ENCODE assay signal across 28 mouse cellular contexts in the genomic region with DNA sequence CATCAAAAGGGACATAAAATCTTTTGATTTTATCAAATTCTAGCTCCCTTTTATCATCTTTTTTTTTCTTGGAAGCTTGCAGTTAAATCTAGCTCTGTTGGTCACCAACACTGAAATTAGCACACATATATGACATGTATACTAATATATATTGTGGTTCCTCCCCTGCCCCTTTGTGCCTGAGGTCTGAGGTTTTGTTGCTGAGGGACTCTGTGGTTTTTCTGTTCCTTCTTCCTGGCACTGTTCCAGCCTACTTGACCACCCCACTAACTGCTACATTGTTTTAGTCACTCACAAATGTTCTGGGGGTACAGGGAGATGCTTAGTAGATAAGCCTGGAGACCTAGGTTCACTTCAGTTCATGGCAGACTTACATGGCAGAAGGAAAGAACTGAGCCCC.
DNase-seq lines count a peak whose midpoint lies in the region; ATAC-seq and TF ChIP-seq lines count a peak whose summit lies in the region.
"Had no signal": no experiment of that assay in that cellular context is flagged by ENCODE, and none has a peak within 500 bp of the region (broad histone marks: within the 10 kb centered on the region; RNA-seq: fewer than 3 reads in every experiment).

No protein-coding gene starts in this region.

- no peaks in the 10 kb centered on the region for H3K27me3 ChIP-seq in intestine, embryonic 16.5 days (replicated peaks; ENCODE audit: control insufficient read depth, insufficient read depth, low read length)
- no peaks in the 10 kb centered on the region for H3K27me3 ChIP-seq in forebrain, postnatal 0 days (ENCODE audit: insufficient read depth, low read length)
- H3K27me3 ChIP-seq in hindbrain, embryonic 16.5 days (replicated peaks; ENCODE audit: control insufficient read depth, insufficient read depth, low read length): no peaks in the 10 kb centered on the region
- H3K27me3 ChIP-seq: CH12.LX; embryonic facial prominence, embryonic 12.5 days; forebrain, embryonic 12.5 days; Patski had no signal

- H3K9ac ChIP-seq in intestine, embryonic 16.5 days (ENCODE audit: low read depth, low read length): no peak overlapping the region
- H3K9ac ChIP-seq in forebrain, postnatal 0 days: no peak overlapping the region
- no peak overlapping the region for H3K9ac ChIP-seq in hindbrain, embryonic 16.5 days (ENCODE audit: low read depth, low read length)
- H3K9ac ChIP-seq: embryonic facial prominence, embryonic 12.5 days; forebrain, embryonic 12.5 days had no signal

- H3K4me1 ChIP-seq in intestine, embryonic 16.5 days (ENCODE audit: control insufficient read depth, insufficient read depth, low read length): 0 out of 2 replicates have a peak, but pooled peaks cover 3% of the 10 kb centered on the region
- no peaks in the 10 kb centered on the region for H3K4me1 ChIP-seq in forebrain, postnatal 0 days (ENCODE audit: insufficient read depth)
- H3K4me1 ChIP-seq in hindbrain, embryonic 16.5 days (ENCODE audit: control insufficient read depth, insufficient read depth, low read depth, low read length): no peaks in the 10 kb centered on the region
- H3K4me1 ChIP-seq: embryonic facial prominence, embryonic 10.5 days had no signal

- no peak for TF ChIP-seq CTCF in forebrain, postnatal 0 days (IDR thresholded peaks at IDR 0.05; ENCODE audit: low read depth)

- no peaks in the 10 kb centered on the region for H3K36me3 ChIP-seq in intestine, embryonic 16.5 days (ENCODE audit: control insufficient read depth, insufficient read depth, low read length)
- H3K36me3 ChIP-seq in forebrain, postnatal 0 days (ENCODE audit: insufficient read depth): no peaks in the 10 kb centered on the region
- no peaks in the 10 kb centered on the region for H3K36me3 ChIP-seq in hindbrain, embryonic 16.5 days (ENCODE audit: control insufficient read depth, insufficient read depth, low read length)
- H3K36me3 ChIP-seq: embryonic facial prominence, embryonic 10.5 days; embryonic facial prominence, embryonic 12.5 days; forebrain, embryonic 12.5 days; G1E had no signal

- ATAC-seq in granulocyte monocyte progenitor cell, adult 5-6 weeks (replicated peaks; ENCODE audit: poor library complexity, severe bottlenecking): peak; percentile 78
- ATAC-seq in megakaryocyte, adult 5-6 weeks (ENCODE audit: poor library complexity, severe bottlenecking): 0 out of 2 replicates have a peak, but pooled peaks have one; percentile 24
- ATAC-seq in intestine, embryonic 16.5 days: no peak
- ATAC-seq in forebrain, postnatal 0 days: no peak
- ATAC-seq in hindbrain, embryonic 16.5 days: no peak
- ATAC-seq: activated CD4-positive, CD25-positive, alpha-beta regulatory T cell, adult 4 months; CD4-positive, CD25-positive, alpha-beta regulatory T cell, adult 4 months; forebrain, embryonic 14.5 days; forebrain, embryonic 16.5 days; Patski had no signal

- no peaks in the 10 kb centered on the region for H3K9me3 ChIP-seq in intestine, embryonic 16.5 days (ENCODE audit: control insufficient read depth, low read length)
- no peaks in the 10 kb centered on the region for H3K9me3 ChIP-seq in forebrain, postnatal 0 days (ENCODE audit: low read length)
- H3K9me3 ChIP-seq in hindbrain, embryonic 16.5 days (ENCODE audit: control insufficient read depth, low read length): no peaks in the 10 kb centered on the region
- H3K9me3 ChIP-seq: embryonic facial prominence, embryonic 10.5 days; embryonic facial prominence, embryonic 12.5 days; forebrain, embryonic 12.5 days had no signal

- H3K27ac ChIP-seq in intestine, embryonic 16.5 days (ENCODE audit: low read length): no peak overlapping the region
- H3K27ac ChIP-seq in forebrain, postnatal 0 days (ENCODE audit: low read depth, low read length): no peak overlapping the region
- no peak overlapping the region for H3K27ac ChIP-seq in hindbrain, embryonic 16.5 days (ENCODE audit: low read depth, low read length)
- H3K27ac ChIP-seq: embryonic facial prominence, embryonic 10.5 days; embryonic facial prominence, embryonic 12.5 days; forebrain, embryonic 12.5 days had no signal

- peak; percentile 53 for DNase-seq in 416B (ENCODE audit: low read depth)
- peak; percentile 13 for DNase-seq in c-Kit-positive CD71-negative TER-119-negative erythroid progenitor cells, embryonic 14.5 days (ENCODE audit: low read depth)
- no peak for DNase-seq in forebrain, postnatal 0 days
- no peak for DNase-seq in right cerebral cortex, adult 18-20 months
- DNase-seq: adrenal gland, adult 8-10 months; adrenal gland, postnatal 14 days; adrenal gland, postnatal 36 days; B cell, adult 2 months; cerebellum, adult 11 months; cerebellum, adult 18-20 months; cerebellum, adult 8-10 months; cerebellum, adult 9-11 months; cerebellum, postnatal 14 days; cerebellum, postnatal 36 days had no signal

- no peak overlapping the region for H3K4me2 ChIP-seq in intestine, embryonic 16.5 days (ENCODE audit: low read depth, low read length)
- H3K4me2 ChIP-seq in forebrain, postnatal 0 days (ENCODE audit: low read depth): no peak overlapping the region
- H3K4me2 ChIP-seq in hindbrain, embryonic 16.5 days (ENCODE audit: low read length): no peak overlapping the region
- H3K4me2 ChIP-seq: embryonic facial prominence, embryonic 12.5 days; forebrain, embryonic 12.5 days had no signal

- H3K4me3 ChIP-seq in intestine, embryonic 16.5 days (ENCODE audit: low read length): no peak overlapping the region
- H3K4me3 ChIP-seq in forebrain, postnatal 0 days (ENCODE audit: low read depth, low read length): no peak overlapping the region
- H3K4me3 ChIP-seq in hindbrain, embryonic 16.5 days (ENCODE audit: low read length): no peak overlapping the region
- H3K4me3 ChIP-seq: embryonic facial prominence, embryonic 10.5 days; embryonic facial prominence, embryonic 12.5 days; forebrain, embryonic 12.5 days had no signal

Comparison
In these comparisons a context has a peak if more than half of its experiments do, and no peak if none do; other contexts are left out.
1. DNase-seq: peak in 416B (single experiment) and c-Kit-positive CD71-negative TER-119-negative erythroid progenitor cells, embryonic 14.5 days (single experiment); none in forebrain, postnatal 0 days (single experiment) and right cerebral cortex, adult 18-20 months (single experiment).
2. ATAC-seq: peak in granulocyte monocyte progenitor cell, adult 5-6 weeks (single experiment) and megakaryocyte, adult 5-6 weeks (single experiment); none in intestine, embryonic 16.5 days (single experiment), forebrain, postnatal 0 days (single experiment) and hindbrain, embryonic 16.5 days (single experiment).